ENCODE assay signal across 25 mouse cellular contexts in genomic region chr2:181461536-181462100, GRCm38 (mm10). TPM values are rescaled to one million over a fixed set of nuclear protein-coding genes. Genes with fewer than 3 reads are reported as not detected.
DNase-seq lines count a peak whose midpoint lies in the region; ATAC-seq and TF ChIP-seq lines count a peak whose summit lies in the region.
"Had no signal": no experiment of that assay in that cellular context is flagged by ENCODE, and none has a peak within 500 bp of the region (broad histone marks: within the 10 kb centered on the region; RNA-seq: fewer than 3 reads in every experiment).

No protein-coding gene starts in this region.

- H3K9me3 ChIP-seq in kidney, postnatal 0 days (replicated peaks; ENCODE audit: low read length), result no peaks in the 10 kb centered on the region
- no peaks in the 10 kb centered on the region for H3K9me3 ChIP-seq in hindbrain, embryonic 12.5 days (replicated peaks)
- H3K9me3 ChIP-seq: forebrain, embryonic 13.5 days; heart, embryonic 13.5 days; hindbrain, embryonic 15.5 days; limb, embryonic 13.5 days; neural tube, embryonic 12.5 days had no signal

- H3K27ac ChIP-seq in kidney, postnatal 0 days, result 0 out of 2 replicates have a peak overlapping the region, but pooled peaks have one; percentile 92
- H3K27ac ChIP-seq in testis, adult 2 months (ENCODE audit: control insufficient read depth, insufficient read depth, low read depth, low read length), result no peak overlapping the region
- no peak overlapping the region for H3K27ac ChIP-seq in hindbrain, embryonic 12.5 days
- H3K27ac ChIP-seq: forebrain, embryonic 13.5 days; hindbrain, embryonic 15.5 days; limb, embryonic 13.5 days; macrophage; neural tube, embryonic 12.5 days; stomach, postnatal 0 days had no signal

- ATAC-seq in kidney, postnatal 0 days (replicated peaks; ENCODE audit: low FRiP score, low read depth), result no peak
- ATAC-seq in hindbrain, embryonic 12.5 days (ENCODE audit: low FRiP score), result no peak
- ATAC-seq: forebrain, embryonic 13.5 days; midbrain, embryonic 16.5 days; Patski had no signal

- TF ChIP-seq CTCF in kidney, postnatal 0 days (IDR thresholded peaks at IDR 0.05; ENCODE audit: low read depth), result no peak
- TF ChIP-seq CTCF in testis, adult 2 months (IDR thresholded peaks at IDR 0.05; ENCODE audit: control insufficient read depth, insufficient read depth, insufficient replicate concordance, low read depth, low read length), result no peak

- H3K4me1 ChIP-seq in kidney, postnatal 0 days (replicated peaks; ENCODE audit: insufficient read depth, low read length), result peaks cover 9% of the 10 kb centered on the region; the same call in 1 of the 2 replicates
- H3K4me1 ChIP-seq in testis, adult 2 months (ENCODE audit: control insufficient read depth, insufficient read depth, low read length), result peaks cover 29% of the 10 kb centered on the region
- peaks cover 17% of the 10 kb centered on the region for H3K4me1 ChIP-seq in hindbrain, embryonic 12.5 days

- H3K4me2 ChIP-seq in kidney, postnatal 0 days (ENCODE audit: low read length), result no peak overlapping the region
- no peak overlapping the region for H3K4me2 ChIP-seq in hindbrain, embryonic 12.5 days (replicated peaks)
- H3K4me2 ChIP-seq: forebrain, embryonic 13.5 days; hindbrain, embryonic 15.5 days; limb, embryonic 13.5 days; midbrain, embryonic 11.5 days had no signal

- 93% methylated on average over 1 of the region's 1 CpGs for WGBS in kidney, postnatal 0 days
- 93% methylated on average over 1 of the region's 1 CpGs for WGBS in hindbrain, embryonic 12.5 days

- no peak for TF ChIP-seq POLR2A in testis, adult 2 months (IDR thresholded peaks at IDR 0.05; ENCODE audit: control insufficient read depth, low read depth, low read length)

- peak; percentile 67 for DNase-seq in cerebellum, adult 9-10 months
- DNase-seq in cerebellum, adult 11 months, result no peak
- no peak for DNase-seq in kidney, postnatal 0 days (ENCODE audit: low spot score)
- DNase-seq in kidney, adult 8-10 months, result no peak
- DNase-seq in testis, postnatal 14 days (ENCODE audit: low spot score), result no peak
- DNase-seq: adrenal gland, postnatal 10 days; gastrocnemius, postnatal 10 days; heart, postnatal 10 days; kidney, adult 9 months; kidney, postnatal 4 days; lung, adult 2 months; lung, postnatal 10 days; right cerebral cortex, postnatal 4 days had no signal

- H3K4me3 ChIP-seq in kidney, postnatal 0 days (replicated peaks; ENCODE audit: low read depth, low read length), result no peak overlapping the region
- H3K4me3 ChIP-seq in testis, adult 2 months (ENCODE audit: control insufficient read depth, low read depth, low read length), result peak overlapping the region; percentile 35; the same call in 1 of the 2 replicates
- H3K4me3 ChIP-seq in hindbrain, embryonic 12.5 days, result no peak overlapping the region
- H3K4me3 ChIP-seq: forebrain, embryonic 13.5 days; heart, embryonic 13.5 days; hindbrain, embryonic 15.5 days; limb, embryonic 13.5 days; neural tube, embryonic 12.5 days had no signal

- H3K9ac ChIP-seq in kidney, postnatal 0 days (ENCODE audit: low read depth, low read length), result no peak overlapping the region
- H3K9ac ChIP-seq in hindbrain, embryonic 12.5 days, result no peak overlapping the region
- H3K9ac ChIP-seq: forebrain, embryonic 13.5 days; heart, embryonic 13.5 days; hindbrain, embryonic 15.5 days; limb, embryonic 13.5 days; neural tube, embryonic 12.5 days had no signal

- H3K36me3 ChIP-seq in kidney, postnatal 0 days (ENCODE audit: insufficient read depth, low read length), result no peaks in the 10 kb centered on the region
- H3K36me3 ChIP-seq in testis, adult 2 months (ENCODE audit: control insufficient read depth, insufficient read depth, low read length), result no peaks in the 10 kb centered on the region
- H3K36me3 ChIP-seq in hindbrain, embryonic 12.5 days, result no peaks in the 10 kb centered on the region
- H3K36me3 ChIP-seq: heart, embryonic 13.5 days; hindbrain, embryonic 15.5 days; limb, embryonic 13.5 days; neural tube, embryonic 12.5 days had no signal

- H3K27me3 ChIP-seq in kidney, postnatal 0 days (ENCODE audit: insufficient read depth, low read length), result no peaks in the 10 kb centered on the region
- no peaks in the 10 kb centered on the region for H3K27me3 ChIP-seq in testis, adult 2 months (ENCODE audit: control insufficient read depth, insufficient read depth, low read length)
- H3K27me3 ChIP-seq in hindbrain, embryonic 12.5 days, result peaks cover 24% of the 10 kb centered on the region
- H3K27me3 ChIP-seq: hindbrain, embryonic 15.5 days had no signal

RNA-seq across cellular contexts. Expression of gene Zbtb46, which starts 2.4 kb away (rescaled TPM):
- polyA plus RNA-seq in kidney, postnatal 0 days (2015; fragmentation: Nextera tagmentation; extraction: Ambion mirVana), result 15.6 and 17.8 TPM in 2 replicates
- 8.3 and 10.1 TPM in 2 replicates for polyA plus RNA-seq in testis, adult 2 months (2012; rRNA removed)
- polyA plus RNA-seq in hindbrain, embryonic 12.5 days (2016; fragmentation: Nextera tagmentation; extraction: Ambion mirVana), result 22.3 and 22.7 TPM in 2 replicates

RNA-seq across cellular contexts. Expression of gene Abhd16b, which starts 31.4 kb away (rescaled TPM):
- polyA plus RNA-seq in kidney, postnatal 0 days (2015; fragmentation: Nextera tagmentation; extraction: Ambion mirVana), result 0.12 and 0.17 TPM in 2 replicates
- 141 and 146 TPM in 2 replicates for polyA plus RNA-seq in testis, adult 2 months (2012; rRNA removed)
- 0.12 TPM in 1 of 2 replicates, not detected in the other for polyA plus RNA-seq in hindbrain, embryonic 12.5 days (2016; fragmentation: Nextera tagmentation; extraction: Ambion mirVana)
- polyA plus RNA-seq: forebrain, embryonic 13.5 days; lung, adult 2 months; macrophage; midbrain, embryonic 16.5 days had no signal

RNA-seq across cellular contexts. Expression of gene Tpd52l2, which starts 35.3 kb away (rescaled TPM):
- polyA plus RNA-seq in kidney, postnatal 0 days (2015; fragmentation: Nextera tagmentation; extraction: Ambion mirVana), result 140 and 144 TPM in 2 replicates
- 17.4 and 17.5 TPM in 2 replicates for polyA plus RNA-seq in testis, adult 2 months (2012; rRNA removed)
- polyA plus RNA-seq in hindbrain, embryonic 12.5 days (2016; fragmentation: Nextera tagmentation; extraction: Ambion mirVana), result 120 and 121 TPM in 2 replicates

RNA-seq across cellular contexts. Expression of gene Dnajc5, which starts 58.7 kb away (rescaled TPM):
- 70.5 and 79.5 TPM in 2 replicates for polyA plus RNA-seq in kidney, postnatal 0 days (2015; fragmentation: Nextera tagmentation; extraction: Ambion mirVana)
- polyA plus RNA-seq in testis, adult 2 months (2012; rRNA removed), result 16.6 and 19.8 TPM in 2 replicates
- 148 and 150 TPM in 2 replicates for polyA plus RNA-seq in hindbrain, embryonic 12.5 days (2016; fragmentation: Nextera tagmentation; extraction: Ambion mirVana)

Comparison
In these comparisons a context has a peak if more than half of its experiments do, and no peak if none do; other contexts are left out.
1. RNA of gene Abhd16b, which starts 31.4 kb away (polyA plus RNA-seq): 141 to 146 TPM in testis, adult 2 months; 0.12 to 0.17 TPM in kidney, postnatal 0 days and 0.12 TPM in hindbrain, embryonic 12.5 days; every median in the first group is over 100 times any median in the second.